Mouse (Mus musculus) neural tube, embryonic 12.5 days (tissue): ENCODE measurements around the gene Itgb7. TPM values are rescaled to one million over a fixed set of nuclear protein-coding genes. Genes with fewer than 3 reads are reported as not detected.
"Not testable (repeated sequence)": the region's sequence is repeated elsewhere in the genome, so short reads cannot be mapped to it uniquely, and the experiment has no call there.

Experiments
- ATAC-seq: fragments of 200-750 bp; cut with Nextera tagmentation; 2 replicates; pipeline ENCODE4 v1.8.0; 2017; ENCODE audit warnings: low read depth, mild to moderate bottlenecking, moderate TSS enrichment, moderate library complexity; ENCODE audit not compliant: low FRiP score
- H3K27ac ChIP-seq: fragments of 300-500 bp; sonication (generic); 2 replicates; pipeline ENCODE4 v1.5.1; 2016
- H3K27me3 ChIP-seq: fragments of 300-500 bp; sonication (generic); replicated peaks from 2 replicates; pipeline ENCODE4 v1.6.1; 2016; ENCODE audit warnings: mild to moderate bottlenecking
- H3K36me3 ChIP-seq: fragments of 300-500 bp; sonication (generic); 2 replicates; pipeline ENCODE4 v1.6.1; 2016; ENCODE audit warnings: mild to moderate bottlenecking
- H3K4me1 ChIP-seq: fragments of 300-500 bp; sonication (generic); 2 replicates; pipeline ENCODE4 v1.6.1; 2016
- H3K4me2 ChIP-seq: fragments of 300-500 bp; sonication (generic); replicated peaks from 2 replicates; pipeline ENCODE4 v1.6.1; 2016; ENCODE audit warnings: mild to moderate bottlenecking
- H3K4me3 ChIP-seq: fragments of 300-500 bp; sonication (generic); 2 replicates; pipeline ENCODE4 v1.5.1; 2016
- H3K9ac ChIP-seq: fragments of 300-500 bp; sonication (generic); 2 replicates; pipeline ENCODE4 v1.6.1; 2016; ENCODE audit warnings: mild to moderate bottlenecking
- H3K9me3 ChIP-seq: fragments of 300-500 bp; sonication (generic); 2 replicates; pipeline ENCODE4 v1.6.1; 2016; ENCODE audit warnings: mild to moderate bottlenecking
- WGBS: fragments of 180-500 bp; shearing (Covaris S2); methylation state at CpG from one replicate; pipeline ENCODE4 v1.1.7; 2016; 5-methylcytosine and 5-hydroxymethylcytosine counted together
- polyA plus RNA-seq: library from polyadenylated mRNA; unstranded; fragments of >200 nt; fragmentation: Nextera tagmentation; extraction: Ambion mirVana; gene quantifications from 2 replicates; pipeline ENCODE4 v1.2.1, GENCODE M21; 2016

The Itgb7 gene
- polyA plus RNA-seq, 1 experiment from 2014 or later = 0.29 TPM

- Histone ChIP-seq H3K4me2 (no peak overlapping the region), H3K27me3 (peaks cover 18% of the 10 kb centered on the region), H3K9me3 (no peaks in the 10 kb centered on the region), H3K9ac (no peak overlapping the region), H3K36me3 (0 out of 2 replicates have a peak, but pooled peaks cover 4% of the 10 kb centered on the region), H3K4me3 (no peak overlapping the region), H3K27ac (no peak overlapping the region), H3K4me1 (peaks cover 9% of the 10 kb centered on the region)
- ATAC-seq = peak; percentile 39; the same call in 1 of the 2 replicates
- WGBS = 90% methylated on average over 14 of the region's 14 CpGs
These were observed 7.0 kb upstream of the Itgb7 start for GRCm38 (mm10) chr15:102238543-102239259.

- Histone ChIP-seq H3K9me3 (no peaks in the 10 kb centered on the region), H3K36me3 (0 out of 2 replicates have a peak, but pooled peaks cover 4% of the 10 kb centered on the region), H3K4me2 (peak overlapping the region; percentile 13; the same call in 1 of the 2 replicates), H3K9ac (0 out of 2 replicates have a peak overlapping the region, but pooled peaks have one; percentile 26), H3K27ac (no peak overlapping the region), H3K27me3 (peaks cover 4% of the 10 kb centered on the region; the same call in 1 of the 2 replicates), H3K4me3 (no peak overlapping the region), H3K4me1 (no peaks in the 10 kb centered on the region; the same call in 1 of the 2 replicates)
- WGBS = 39% methylated on average over 21 of the region's 21 CpGs
- ATAC-seq = no peak
These were observed 3.8 kb upstream of the Itgb7 start for GRCm38 (mm10) chr15:102235371-102236027.

- Histone ChIP-seq H3K36me3 (0 out of 2 replicates have a peak, but pooled peaks cover 4% of the 10 kb centered on the region), H3K4me3 (no peak overlapping the region), H3K27ac (no peak overlapping the region), H3K4me2 (no peak overlapping the region), H3K27me3 (no peaks in the 10 kb centered on the region), H3K9ac (no peak overlapping the region), H3K4me1 (no peaks in the 10 kb centered on the region; the same call in 1 of the 2 replicates), H3K9me3 (no peaks in the 10 kb centered on the region)
- WGBS = 18% methylated on average over 2 of the region's 2 CpGs
- no peak for ATAC-seq
These were observed 2.2 kb upstream of the Itgb7 start for GRCm38 (mm10) chr15:102233896-102234295.

- Histone ChIP-seq H3K27me3 (no peaks in the 10 kb centered on the region), H3K4me3 (no peak overlapping the region), H3K36me3 (0 out of 2 replicates have a peak, but pooled peaks cover 4% of the 10 kb centered on the region), H3K4me1 (no peaks in the 10 kb centered on the region; the same call in 1 of the 2 replicates), H3K9me3 (no peaks in the 10 kb centered on the region), H3K4me2 (no peak overlapping the region), H3K9ac (no peak overlapping the region), H3K27ac (no peak overlapping the region)
- no peak for ATAC-seq
- 88% methylated on average over 7 of the region's 7 CpGs for WGBS
These were observed 1.0 kb upstream of the Itgb7 start for GRCm38 (mm10) chr15:102232764-102233163.

- Histone ChIP-seq H3K9ac (no peak overlapping the region), H3K9me3 (no peaks in the 10 kb centered on the region), H3K4me2 (no peak overlapping the region), H3K4me3 (no peak overlapping the region), H3K4me1 (no peaks in the 10 kb centered on the region; the same call in 1 of the 2 replicates), H3K27ac (no peak overlapping the region), H3K36me3 (0 out of 2 replicates have a peak, but pooled peaks cover 4% of the 10 kb centered on the region), H3K27me3 (no peaks in the 10 kb centered on the region)
- ATAC-seq = no peak
- WGBS = 85% methylated on average over 17 of the region's 17 CpGs
These were observed 1.1 kb downstream of the Itgb7 start for GRCm38 (mm10) chr15:102230408-102231321.

GRCm38 (mm10) chr15:102225619-102226018 lies 6.1 kb downstream of the Itgb7 start:
- H3K9ac ChIP-seq, H3K27ac ChIP-seq, H3K4me2 ChIP-seq, H3K9me3 ChIP-seq, H3K36me3 ChIP-seq, ATAC-seq, H3K4me3 ChIP-seq: not testable (repeated sequence)
- peaks cover 23% of the 10 kb centered on the region for H3K27me3 ChIP-seq
- whole genome bisulfite sequencing = 81% methylated on average over 6 of the region's 6 CpGs
- H3K4me1 ChIP-seq = peaks cover 12% of the 10 kb centered on the region

GRCm38 (mm10) chr15:102224992-102225617 lies 6.6 kb downstream of the Itgb7 start:
- H3K4me1 ChIP-seq = peaks cover 12% of the 10 kb centered on the region
- H3K4me3 ChIP-seq = peak overlapping the region; percentile 37; the same call in 1 of the 2 replicates
- H3K27ac ChIP-seq = no peak overlapping the region
- no peak overlapping the region for H3K9ac ChIP-seq
- no peak; the same call in 1 of the 2 replicates for ATAC-seq
- 23% methylated on average over 20 of the region's 21 CpGs for WGBS
- peaks cover 23% of the 10 kb centered on the region for H3K27me3 ChIP-seq
- H3K9me3 ChIP-seq = no peaks in the 10 kb centered on the region
- no peaks in the 10 kb centered on the region for H3K36me3 ChIP-seq
- H3K4me2 ChIP-seq = peak overlapping the region; percentile 77

- Histone ChIP-seq H3K9ac (peak overlapping the region; percentile 40; the same call in 1 of the 2 replicates), H3K9me3 (no peaks in the 10 kb centered on the region), H3K4me1 (peaks cover 12% of the 10 kb centered on the region), H3K36me3 (no peaks in the 10 kb centered on the region), H3K27me3 (peaks cover 23% of the 10 kb centered on the region), H3K4me2 (peak overlapping the region; percentile 77), H3K27ac (no peak overlapping the region), H3K4me3 (peak overlapping the region; percentile 37)
- 3% methylated on average over 43 of the region's 43 CpGs for WGBS
- peak; percentile 82 for ATAC-seq
These were observed 7.4 kb downstream of the Itgb7 start for GRCm38 (mm10) chr15:102224186-102224991.

- Histone ChIP-seq H3K36me3 (peaks cover 4% of the 10 kb centered on the region; the same call in 1 of the 2 replicates), H3K4me2 (no peak overlapping the region), H3K9me3 (no peaks in the 10 kb centered on the region), H3K27me3 (peaks cover 23% of the 10 kb centered on the region), H3K4me3 (no peak overlapping the region), H3K27ac (no peak overlapping the region), H3K4me1 (peaks cover 12% of the 10 kb centered on the region), H3K9ac (no peak overlapping the region)
- ATAC-seq = no peak
- 63% methylated on average over 10 of the region's 10 CpGs for WGBS
These were observed 9.4 kb downstream of the Itgb7 start for GRCm38 (mm10) chr15:102222386-102222785.

GRCm38 (mm10) chr15:102217325-102217724 lies 14.4 kb downstream of the Itgb7 start:
- Histone ChIP-seq H3K9me3 (no peaks in the 10 kb centered on the region), H3K4me3 (no peak overlapping the region), H3K4me2 (no peak overlapping the region), H3K4me1 (no peaks in the 10 kb centered on the region), H3K9ac (no peak overlapping the region), H3K27ac (no peak overlapping the region), H3K36me3 (peaks cover 50% of the 10 kb centered on the region), H3K27me3 (no peaks in the 10 kb centered on the region; the same call in 1 of the 2 replicates)
- no peak for ATAC-seq
- WGBS = 90% methylated on average over 7 of the region's 7 CpGs
